In genomic region chr4:103216046-103216445, GRCm38 (mm10) we compare ENCODE assay signal across 16 mouse cellular contexts. TPM values are rescaled to one million over a fixed set of nuclear protein-coding genes. Genes with fewer than 3 reads are reported as not detected.
DNase-seq lines count a peak whose midpoint lies in the region; ATAC-seq and TF ChIP-seq lines count a peak whose summit lies in the region.
"Had no signal": no experiment of that assay in that cellular context is flagged by ENCODE, and none has a peak within 500 bp of the region (broad histone marks: within the 10 kb centered on the region; RNA-seq: fewer than 3 reads in every experiment).

No protein-coding gene starts in this region.

- no peaks in the 10 kb centered on the region for H3K27me3 ChIP-seq in megakaryocyte, embryonic 14.5 days (replicated peaks)
- H3K27me3 ChIP-seq in CH12.LX (replicated peaks), result no peaks in the 10 kb centered on the region
- no peaks in the 10 kb centered on the region for H3K27me3 ChIP-seq in kidney, postnatal 0 days (ENCODE audit: insufficient read depth, low read length)
- no peaks in the 10 kb centered on the region for H3K27me3 ChIP-seq in liver, embryonic 15.5 days
- H3K27me3 ChIP-seq in cerebellum, adult 2 months (ENCODE audit: control insufficient read depth, insufficient read depth, low read length), result no peaks in the 10 kb centered on the region
- H3K27me3 ChIP-seq: embryonic facial prominence, embryonic 13.5 days; forebrain, embryonic 12.5 days; Patski had no signal

- 65% methylated on average over 6 of the region's 6 CpGs for WGBS in kidney, postnatal 0 days
- WGBS in liver, embryonic 15.5 days (ENCODE audit: insufficient replicate concordance), result 61% methylated on average over 6 of the region's 6 CpGs
- WGBS in cerebellum, adult 2 months, result 89% methylated on average over 6 of the region's 6 CpGs

- H3K79me2 ChIP-seq in CH12.LX (replicated peaks; ENCODE audit: control insufficient read depth, extremely low read depth, insufficient read depth, poor library complexity, severe bottlenecking), result peaks cover 13% of the 10 kb centered on the region

- peaks cover 40% of the 10 kb centered on the region for H3K4me1 ChIP-seq in megakaryocyte, embryonic 14.5 days
- peaks cover 7 to 32% of the 10 kb centered on the region in 2 experiments for H3K4me1 ChIP-seq in CH12.LX (ENCODE audit: control insufficient read depth in 1 of 2, insufficient read depth in 2 of 2)
- no peaks in the 10 kb centered on the region for H3K4me1 ChIP-seq in kidney, postnatal 0 days (replicated peaks; ENCODE audit: insufficient read depth, low read length)
- H3K4me1 ChIP-seq in liver, embryonic 15.5 days (replicated peaks), result peaks cover 29% of the 10 kb centered on the region
- peaks cover 6% of the 10 kb centered on the region; the same call in 1 of the 2 replicates for H3K4me1 ChIP-seq in cerebellum, adult 2 months (ENCODE audit: control insufficient read depth, insufficient read depth, low read length)

- no peak for TF ChIP-seq CTCF in CH12.LX (conservative IDR thresholded peaks at IDR 0.05 in 1 of 2, IDR thresholded peaks at IDR 0.05 in 1 of 2; ENCODE audit: low read depth in 2 of 2, low read length in 2 of 2)
- no peak for TF ChIP-seq CTCF in kidney, postnatal 0 days (IDR thresholded peaks at IDR 0.05; ENCODE audit: low read depth)
- TF ChIP-seq CTCF in cerebellum, adult 2 months (IDR thresholded peaks at IDR 0.05; ENCODE audit: borderline replicate concordance, insufficient read depth, low read depth, low read length), result no peak

- TF ChIP-seq EP300 in CH12.LX (IDR thresholded peaks at IDR 0.05; ENCODE audit: low read length), result no peak

- no peak overlapping the region for H3K4me2 ChIP-seq in CH12.LX (ENCODE audit: insufficient read depth, low read depth, poor library complexity, severe bottlenecking)
- H3K4me2 ChIP-seq in kidney, postnatal 0 days (ENCODE audit: low read length), result no peak overlapping the region
- no peak overlapping the region for H3K4me2 ChIP-seq in liver, embryonic 15.5 days

- no peak for TF ChIP-seq RAD21 in CH12.LX (IDR thresholded peaks at IDR 0.05; ENCODE audit: low read depth, low read length)

- DNase-seq in CH12.LX (ENCODE audit: extremely low read depth), result no peak
- peak; percentile 16 for DNase-seq in kidney, postnatal 0 days (ENCODE audit: low spot score)
- no peak for DNase-seq in cerebellum, adult 2 months
- no peak for DNase-seq in spleen, adult 18-20 months
- no peak for DNase-seq in layer of hippocampus, adult 11-12 months (ENCODE audit: low spot score)
- DNase-seq: cerebellum, postnatal 10 days; gastrocnemius, adult 2 months; heart, postnatal 36 days; layer of hippocampus, adult 9-11 months; lung, embryonic 14.5 days had no signal

- 0 out of 2 replicates have a peak overlapping the region, but pooled peaks have one; percentile 95 for H3K9ac ChIP-seq in CH12.LX (ENCODE audit: insufficient read depth, low read depth)
- H3K9ac ChIP-seq in kidney, postnatal 0 days (ENCODE audit: low read depth, low read length), result no peak overlapping the region
- H3K9ac ChIP-seq in liver, embryonic 15.5 days, result no peak overlapping the region

- TF ChIP-seq POLR2A in CH12.LX (IDR thresholded peaks at IDR 0.05; ENCODE audit: low read depth, low read length), result no peak
- no peak for TF ChIP-seq POLR2A in cerebellum, adult 2 months (IDR thresholded peaks at IDR 0.05; ENCODE audit: borderline replicate concordance, insufficient read depth, low read length)

- H3K4me3 ChIP-seq in megakaryocyte, embryonic 14.5 days (replicated peaks), result peak overlapping the region; percentile 55
- no peak overlapping the region for H3K4me3 ChIP-seq in CH12.LX (replicated peaks in 1 of 3; ENCODE audit: low read depth in 2 of 3, low read length in 2 of 3, poor library complexity in 1 of 3)
- H3K4me3 ChIP-seq in kidney, postnatal 0 days (replicated peaks; ENCODE audit: low read depth, low read length), result no peak overlapping the region
- H3K4me3 ChIP-seq in liver, embryonic 15.5 days (replicated peaks), result no peak overlapping the region
- H3K4me3 ChIP-seq in cerebellum, adult 2 months (replicated peaks; ENCODE audit: insufficient read depth, low read depth, low read length), result no peak overlapping the region

- no peaks in the 10 kb centered on the region for H3K9me3 ChIP-seq in megakaryocyte, embryonic 14.5 days
- no peaks in the 10 kb centered on the region for H3K9me3 ChIP-seq in CH12.LX (replicated peaks; ENCODE audit: low read length)
- no peaks in the 10 kb centered on the region for H3K9me3 ChIP-seq in kidney, postnatal 0 days (replicated peaks; ENCODE audit: low read length)
- no peaks in the 10 kb centered on the region for H3K9me3 ChIP-seq in liver, embryonic 15.5 days (replicated peaks)
- H3K9me3 ChIP-seq: embryonic facial prominence, embryonic 13.5 days; forebrain, embryonic 12.5 days had no signal

- in situ Hi-C loops in CH12.LX (cut with MboI; ENCODE audit: low pct_ligation_motif_present, low pct_unique_long_range_greater_than_20kb, low sequenced_read_pairs), result no loop called here

- H3K36me3 ChIP-seq in megakaryocyte, embryonic 14.5 days (replicated peaks; ENCODE audit: low read length), result peaks cover 14% of the 10 kb centered on the region
- peaks cover 0 to 13% of the 10 kb centered on the region in 2 experiments for H3K36me3 ChIP-seq in CH12.LX (replicated peaks in 1 of 2; ENCODE audit: control insufficient read depth in 1 of 2, insufficient read depth in 1 of 2, low read length in 1 of 2)
- no peaks in the 10 kb centered on the region; the same call in 1 of the 2 replicates for H3K36me3 ChIP-seq in kidney, postnatal 0 days (ENCODE audit: insufficient read depth, low read length)
- peaks cover under 1% of the 10 kb centered on the region; the same call in 1 of the 2 replicates for H3K36me3 ChIP-seq in liver, embryonic 15.5 days (replicated peaks)

- no peak overlapping the region for H3K27ac ChIP-seq in CH12.LX (ENCODE audit: insufficient read depth, low read depth)
- H3K27ac ChIP-seq in kidney, postnatal 0 days, result peak overlapping the region; percentile 99; the same call in 1 of the 2 replicates
- H3K27ac ChIP-seq in liver, embryonic 15.5 days (replicated peaks), result peak overlapping the region; percentile 90; the same call in 1 of the 2 replicates
- no peak overlapping the region for H3K27ac ChIP-seq in cerebellum, adult 2 months (ENCODE audit: insufficient read depth, low read length)

- ATAC-seq in megakaryocyte, adult 5-6 weeks (ENCODE audit: poor library complexity, severe bottlenecking), result no peak
- ATAC-seq in kidney, postnatal 0 days (replicated peaks; ENCODE audit: low FRiP score, low read depth), result peak; percentile 62
- ATAC-seq in liver, embryonic 15.5 days (ENCODE audit: insufficient read depth), result 0 out of 2 replicates have a peak, but pooled peaks have one; percentile 25

- dilution Hi-C loops in CH12.LX (cut with MboI; ENCODE audit: extremely low pct_ligation_motif_present, extremely low pct_unique_long_range_greater_than_20kb, low sequenced_read_pairs), result no loop called here

TF ChIP-seq in CH12.LX, 34 proteins besides CTCF, POLR2A, EP300 and RAD21:
- TF ChIP-seq MAZ (IDR thresholded peaks at IDR 0.05; ENCODE audit: low read depth, low read length) (no peak), SMC3 (IDR thresholded peaks at IDR 0.05; ENCODE audit: low read depth, low read length) (no peak), PAX5 (IDR thresholded peaks at IDR 0.05; ENCODE audit: low read length) (no peak), ZNF384 (IDR thresholded peaks at IDR 0.05; ENCODE audit: low read depth, low read length) (no peak), SIN3A (IDR thresholded peaks at IDR 0.05; ENCODE audit: low read length) (no peak), MEF2A (IDR thresholded peaks at IDR 0.05; ENCODE audit: borderline replicate concordance, low read depth, low read length) (no peak), ZKSCAN1 (IDR thresholded peaks at IDR 0.05; ENCODE audit: borderline replicate concordance, low read depth, low read length) (no peak), UBTF (IDR thresholded peaks at IDR 0.05; ENCODE audit: low read depth, low read length) (no peak), MXI1 (IDR thresholded peaks at IDR 0.05; ENCODE audit: low read depth, low read length) (no peak)

RNA-seq across cellular contexts. Expression of gene Slc35d1, which starts 1.1 kb away (rescaled TPM):
- polyA plus RNA-seq in megakaryocyte, embryonic 14.5 days (2012; ENCODE audit: insufficient read depth, low replicate concordance), result 1.4 and 5.9 TPM in 2 replicates
- total RNA-seq in megakaryocyte, adult 5-6 weeks (2015), result 7.2 and 10.7 TPM in 2 replicates
- total RNA-seq in megakaryocyte, adult 5-6 weeks (2017), result 2.7 and 4.1 TPM in 2 replicates
- total RNA-seq in CH12.LX (2012; rRNA removed) (6.0 and 8.7 TPM in 2 replicates), CH12.LX (2014; rRNA removed) (7.0 and 8.7 TPM in 2 replicates)
- polyA plus RNA-seq in CH12.LX (2012; ENCODE audit: insufficient read length, low read depth), result 11.5 and 11.7 TPM in 2 replicates
- 8.2 and 9.4 TPM in 2 replicates for polyA plus RNA-seq in kidney, postnatal 0 days (2015; fragmentation: Nextera tagmentation; extraction: Ambion mirVana)
- 6.5 and 6.8 TPM in 2 replicates for polyA plus RNA-seq in liver, embryonic 15.5 days (2015; fragmentation: Nextera tagmentation; extraction: Ambion mirVana)
- 8.7 and 9.4 TPM in 2 replicates for polyA plus RNA-seq in cerebellum, adult 2 months (2012; rRNA removed)

Comparison
In these comparisons a context has a peak if more than half of its experiments do, and no peak if none do; other contexts are left out.
1. H3K27ac ChIP-seq: peak in kidney, postnatal 0 days (single experiment) and liver, embryonic 15.5 days (single experiment); none in CH12.LX (single experiment) and cerebellum, adult 2 months (single experiment).